Mouse (Mus musculus): ENCODE measurements around the gene Gm20696.

DNA sequence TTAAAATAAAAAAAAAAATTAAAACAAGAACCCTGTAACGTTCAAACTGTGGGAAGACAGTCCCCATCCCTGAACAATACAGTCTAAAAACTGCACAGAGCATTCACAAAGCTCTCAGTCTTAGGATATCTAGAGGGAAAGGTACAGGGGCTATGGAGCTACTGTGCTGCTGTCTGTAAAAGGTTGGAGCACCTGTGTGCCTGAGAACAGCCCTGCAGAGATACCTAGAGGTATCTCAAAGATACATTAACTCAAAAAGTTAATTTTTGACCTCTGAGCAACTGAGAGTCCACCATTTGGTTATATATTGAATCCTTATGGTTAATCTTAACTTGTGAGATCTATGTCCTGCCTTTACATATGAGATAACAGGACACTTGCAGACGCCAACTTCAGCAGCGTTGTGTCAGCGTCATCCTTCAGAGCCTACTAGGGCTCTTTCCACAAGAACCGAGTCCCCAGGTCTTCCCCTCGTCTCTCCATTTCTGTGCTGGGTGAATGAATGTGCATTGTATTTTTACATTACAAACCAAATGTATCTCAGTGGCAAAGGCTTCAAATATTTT lies 174.5 kb downstream of the Gm20696 start:
- TF ChIP-seq POLR2A (IDR thresholded peaks at IDR 0.05; ENCODE audit: borderline replicate concordance, control insufficient read depth, low read depth, low read length): no peak
- no peak for TF ChIP-seq CTCF (IDR thresholded peaks at IDR 0.05; ENCODE audit: control insufficient read depth, insufficient read depth, low read length)
